Mouse (Mus musculus) thymus, postnatal 10 days (tissue): Measurements from ENCODE around the gene Gm10309.

ENCODE experiments used
- DNase-seq, 2 experiments: peaks; one replicate each; pipeline ENCODE4 v3.0.0; 2021; ENCODE audit warnings: low spot score in 2 of 2

Gene Gm10309

GRCm38 (mm10) chr17:86505183-86505631, at the start of gene Gm10309:
Gm10309 (minus strand) TSS chr17:86505232.
- DNase-seq = no peak

- DNase-seq = no peak
Observed at GRCm38 (mm10) chr17:86551995-86552394, 47.0 kb upstream of the Gm10309 start.

- DNase-seq = no peak
Observed at GRCm38 (mm10) chr17:86551561-86551960, 46.5 kb upstream of the Gm10309 start.

- no peak for DNase-seq
Observed at GRCm38 (mm10) chr17:86549128-86549527, 44.1 kb upstream of the Gm10309 start.

GRCm38 (mm10) chr17:86546529-86546928, 41.5 kb upstream of the Gm10309 start:
- no peak for DNase-seq

DNA sequence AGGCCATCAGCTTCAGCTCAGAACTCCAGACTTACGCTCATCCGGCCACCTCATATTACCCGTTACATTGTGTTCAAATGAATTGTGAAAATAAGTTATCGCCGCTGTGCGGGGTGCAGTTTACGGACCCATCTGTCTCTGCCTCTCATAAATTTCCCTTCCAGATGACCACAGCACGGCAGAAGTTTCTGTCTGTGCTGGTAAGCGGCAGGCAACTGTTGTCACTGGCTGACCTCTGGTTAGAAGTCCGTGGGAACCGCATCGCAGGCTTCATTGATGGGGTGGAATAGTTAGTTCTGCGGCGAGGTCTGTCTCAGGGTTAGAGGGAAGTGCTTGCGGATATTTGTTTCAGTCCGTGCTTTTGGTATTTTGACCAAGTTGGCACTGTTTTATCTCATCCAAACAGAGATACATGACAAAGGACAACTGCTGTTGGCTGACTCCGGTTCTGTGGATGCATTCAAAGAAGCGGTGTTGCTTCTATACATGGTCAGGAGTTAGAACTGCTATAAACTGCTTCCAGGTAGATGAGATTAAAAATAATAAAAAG, 34.9 kb upstream of the Gm10309 start:
- DNase-seq = no peak

DNA sequence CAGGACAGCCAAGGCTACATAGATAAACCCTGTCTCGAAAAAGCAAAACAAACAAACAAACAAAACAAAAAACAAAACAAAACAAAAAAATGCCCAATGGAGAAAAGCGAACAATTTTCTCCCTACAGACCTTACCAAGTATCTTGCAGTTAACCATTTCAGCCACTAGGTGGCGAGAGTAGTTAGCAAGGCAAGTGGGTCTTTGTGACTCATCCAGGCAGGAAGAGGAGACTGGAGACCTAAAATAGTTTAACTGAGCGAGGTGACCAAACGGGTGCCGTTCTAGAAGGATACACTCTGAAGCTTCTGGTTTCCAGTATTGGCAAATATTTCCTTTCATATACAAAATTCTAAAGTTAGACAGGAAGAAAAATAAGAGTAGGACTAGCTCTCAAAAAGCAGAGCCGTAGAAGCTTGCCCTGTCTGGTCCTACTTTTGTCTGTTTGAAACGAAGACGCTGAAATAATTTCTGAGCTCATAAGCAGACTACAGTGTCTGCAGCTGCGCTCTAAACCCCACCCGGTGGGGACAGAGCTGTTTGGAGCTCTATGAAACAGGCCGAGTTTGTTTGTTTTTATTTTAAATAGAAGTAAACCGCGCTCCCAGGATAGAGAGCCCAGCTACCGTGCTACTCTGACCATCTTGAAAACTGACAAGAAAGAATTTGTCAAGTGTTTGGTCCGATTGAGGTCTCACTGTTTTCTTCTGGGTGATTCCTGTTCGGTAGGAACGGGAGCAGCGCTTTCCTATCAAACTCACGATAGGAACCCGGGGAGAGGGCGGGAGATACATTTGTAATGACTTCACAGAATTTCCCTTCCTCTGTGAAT, 31.0 kb upstream of the Gm10309 start:
- peak; percentile 64 to 84 for DNase-seq

GRCm38 (mm10) chr17:86535096-86535495, 30.1 kb upstream of the Gm10309 start:
- no peak for DNase-seq

- DNase-seq = no peak
Observed at GRCm38 (mm10) chr17:86533549-86533851, 28.5 kb upstream of the Gm10309 start.

GRCm38 (mm10) chr17:86532783-86533548, 27.9 kb upstream of the Gm10309 start:
- no peak for DNase-seq

DNA sequence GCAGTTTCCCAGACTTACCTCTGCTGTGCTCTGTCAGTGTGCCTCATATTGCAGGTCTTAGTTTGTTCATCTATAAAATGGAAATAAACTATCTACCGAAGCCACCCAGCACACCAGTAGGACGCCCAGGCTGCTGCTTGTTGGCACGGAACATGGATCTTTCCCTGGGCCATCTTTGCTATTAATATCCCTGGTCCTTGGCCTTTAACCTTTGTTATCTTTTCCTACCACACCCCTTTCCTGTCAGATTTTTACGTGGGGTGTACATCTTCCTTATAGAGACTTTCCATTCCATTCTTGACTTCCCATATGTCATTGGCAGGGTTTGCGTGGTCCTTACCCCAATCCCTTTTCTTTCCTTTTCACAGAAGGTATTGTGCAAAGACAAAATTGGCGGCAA, 26.2 kb upstream of the Gm10309 start:
- DNase-seq = no peak

GRCm38 (mm10) chr17:86529411-86529810, 24.4 kb upstream of the Gm10309 start:
- DNase-seq = no peak

GRCm38 (mm10) chr17:86529003-86529402, 24.0 kb upstream of the Gm10309 start:
- no peak for DNase-seq

GRCm38 (mm10) chr17:86527298-86527697, 22.3 kb upstream of the Gm10309 start:
- DNase-seq = no peak

- no peak for DNase-seq
Observed at GRCm38 (mm10) chr17:86526016-86526415, 21.0 kb upstream of the Gm10309 start.

GRCm38 (mm10) chr17:86525075-86525474, 20.0 kb upstream of the Gm10309 start:
- DNase-seq = no peak

- DNase-seq = no peak
Observed at GRCm38 (mm10) chr17:86523843-86524242, 18.8 kb upstream of the Gm10309 start.

DNA sequence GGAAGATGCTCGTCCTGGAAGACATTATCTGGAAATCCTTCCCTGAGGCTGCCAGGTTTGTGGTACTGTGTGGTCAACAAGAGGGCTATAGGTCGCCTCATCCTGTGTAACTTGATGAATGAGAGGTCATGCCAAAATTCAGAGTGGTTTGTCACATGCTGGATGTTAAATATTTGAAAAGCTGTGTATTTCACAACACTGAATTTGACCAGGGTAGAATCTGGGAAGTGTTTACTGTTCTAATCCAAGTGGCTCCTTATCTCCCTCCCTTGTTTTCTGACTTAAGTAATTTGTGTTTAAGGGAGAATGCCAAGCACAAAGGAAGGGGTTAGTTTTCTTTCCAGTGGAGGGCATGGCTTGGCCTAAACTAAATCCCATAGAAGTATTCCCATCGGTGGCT, 18.3 kb upstream of the Gm10309 start:
- no peak for DNase-seq

DNA sequence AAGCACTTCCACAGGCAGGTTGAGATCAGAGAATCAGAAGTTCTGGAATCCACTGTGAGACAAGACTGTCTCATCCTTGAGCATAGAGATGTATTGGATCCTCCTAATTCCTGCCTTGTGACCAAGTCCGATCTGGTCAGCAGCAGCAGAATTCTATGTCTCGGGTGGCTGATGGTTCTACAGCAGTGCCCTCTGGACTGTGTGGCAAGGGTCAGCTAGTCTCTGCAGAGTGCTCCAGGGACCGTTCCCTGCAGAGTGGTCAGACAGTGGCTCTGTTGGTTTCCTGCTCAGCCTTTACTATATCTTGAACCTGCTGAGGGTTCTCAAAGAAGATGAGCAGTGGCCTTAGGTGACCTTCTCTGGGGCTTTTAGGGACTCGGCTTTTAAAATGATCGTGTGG, 17.6 kb upstream of the Gm10309 start:
- DNase-seq = no peak

GRCm38 (mm10) chr17:86521252-86521651, 16.2 kb upstream of the Gm10309 start:
- no peak for DNase-seq

- DNase-seq = no peak
Observed at GRCm38 (mm10) chr17:86518604-86519003, 13.6 kb upstream of the Gm10309 start.

DNA sequence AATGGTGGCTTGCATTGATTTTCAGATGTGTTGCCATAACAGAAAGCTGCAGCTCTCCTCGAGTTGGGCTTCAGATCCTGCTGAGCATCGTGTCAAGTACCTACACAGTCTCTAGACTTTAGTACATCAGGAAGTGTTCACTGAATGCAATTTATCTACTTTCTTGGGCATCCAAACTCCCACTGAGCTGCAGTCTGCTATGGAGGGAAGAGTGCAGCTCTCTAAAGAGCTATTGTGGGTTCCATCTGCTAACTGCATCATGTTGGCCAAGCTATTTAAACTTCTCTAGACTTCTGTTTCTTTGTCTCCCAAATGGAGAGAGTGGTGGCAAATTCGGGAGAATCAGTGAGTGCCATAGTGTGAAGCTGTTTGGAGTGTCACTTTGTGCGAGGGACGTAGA, 11.6 kb upstream of the Gm10309 start:
- no peak for DNase-seq
